Mouse (Mus musculus): ENCODE measurements around the gene Klhdc8a. TPM values are rescaled to one million over a fixed set of nuclear protein-coding genes. Genes with fewer than 3 reads are reported as not detected.

Klhdc8a gene
- total RNA-seq, 2 experiments from 2014 or later, result 0.27 to 0.36 TPM

DNA sequence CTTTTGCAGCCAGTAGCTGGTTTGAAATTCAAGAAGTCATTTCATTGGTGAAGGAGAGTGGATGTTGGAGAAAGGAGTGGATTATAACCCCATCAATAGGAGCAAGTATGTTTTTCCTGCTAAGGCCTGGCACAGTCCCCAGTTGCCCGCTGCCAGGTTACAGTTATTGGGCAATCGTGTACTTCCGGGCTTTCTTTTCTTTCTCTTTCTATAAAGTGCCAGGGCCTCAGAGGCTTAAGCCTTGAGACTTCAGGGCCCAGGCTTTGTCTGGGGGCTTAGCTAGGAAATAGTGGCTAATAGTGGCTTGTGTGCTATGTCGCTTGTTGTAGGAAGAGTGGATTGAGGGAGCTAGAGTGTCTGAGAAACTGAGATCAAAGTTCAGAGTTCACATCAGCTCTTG is 19.0 kb downstream of the Klhdc8a start:
- DNase-seq (ENCODE audit: low spot score), result no peak

DNA sequence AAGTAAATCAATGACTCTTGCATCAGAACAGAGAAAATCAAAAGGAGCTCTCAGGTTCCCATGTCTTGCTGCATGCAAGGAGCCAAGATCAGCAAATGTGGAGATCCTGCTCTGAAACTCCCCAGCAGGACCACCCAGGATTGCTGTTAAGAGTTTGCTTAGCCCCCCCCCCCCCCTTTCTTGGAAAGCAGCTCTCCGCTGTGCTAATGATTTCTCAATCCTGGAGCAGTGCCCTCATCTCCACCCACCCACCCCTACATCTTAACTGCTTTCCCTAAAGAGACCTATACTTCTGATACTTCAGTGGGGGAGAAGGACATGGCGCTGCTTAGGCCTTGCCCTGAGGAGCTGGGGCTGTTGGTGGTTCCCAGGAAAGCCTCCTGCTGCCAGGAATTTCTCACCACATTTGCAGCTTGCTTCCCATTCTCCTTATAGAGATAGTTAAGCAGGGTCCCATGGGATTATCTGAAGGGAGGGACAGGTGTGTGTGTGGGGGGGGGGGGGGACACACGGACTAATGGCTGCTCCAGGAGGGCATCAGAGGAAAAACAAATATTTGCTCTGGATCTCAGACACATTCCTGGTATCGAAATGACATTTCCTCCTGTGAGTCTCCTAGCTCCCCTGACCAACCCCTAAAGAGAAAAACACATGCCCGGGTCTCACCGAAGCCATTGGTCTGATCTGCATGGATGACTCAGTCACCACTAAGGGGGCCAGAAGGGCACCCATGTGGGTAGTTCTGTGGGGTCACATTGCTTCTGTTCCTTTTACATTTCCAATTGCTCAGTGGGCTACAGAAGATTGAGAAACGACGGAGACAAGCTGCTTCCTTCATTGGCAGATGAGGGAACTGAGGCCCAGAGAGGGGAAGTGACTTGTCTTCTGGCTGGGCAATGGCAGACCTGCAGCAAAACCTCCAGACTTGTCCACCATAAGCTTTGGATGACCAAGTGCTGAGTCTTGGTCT is 19.8 kb downstream of the Klhdc8a start:
- no peak for DNase-seq (ENCODE audit: low spot score)

DNA sequence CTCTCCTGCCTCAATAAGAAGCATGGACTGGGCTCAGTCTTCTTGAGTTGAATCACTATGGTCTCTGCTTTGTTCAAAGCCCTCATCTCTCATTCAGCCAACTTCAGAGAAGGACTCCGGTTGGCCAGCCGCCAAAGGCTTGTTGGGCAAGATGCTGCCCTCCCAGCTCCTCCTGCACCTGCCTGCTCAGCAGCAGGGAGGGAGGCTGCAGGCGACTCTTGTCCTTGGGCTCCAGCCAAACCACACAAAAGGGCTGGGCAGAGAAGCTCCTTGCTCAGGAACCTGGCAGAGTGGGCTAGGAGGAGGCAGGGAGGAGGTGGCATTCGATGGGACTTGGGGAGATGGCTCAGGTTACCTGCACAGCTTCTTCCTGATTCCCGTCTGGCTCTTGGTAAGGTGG is 20.8 kb downstream of the Klhdc8a start:
- peak; percentile 24 for DNase-seq (ENCODE audit: low spot score)

DNA sequence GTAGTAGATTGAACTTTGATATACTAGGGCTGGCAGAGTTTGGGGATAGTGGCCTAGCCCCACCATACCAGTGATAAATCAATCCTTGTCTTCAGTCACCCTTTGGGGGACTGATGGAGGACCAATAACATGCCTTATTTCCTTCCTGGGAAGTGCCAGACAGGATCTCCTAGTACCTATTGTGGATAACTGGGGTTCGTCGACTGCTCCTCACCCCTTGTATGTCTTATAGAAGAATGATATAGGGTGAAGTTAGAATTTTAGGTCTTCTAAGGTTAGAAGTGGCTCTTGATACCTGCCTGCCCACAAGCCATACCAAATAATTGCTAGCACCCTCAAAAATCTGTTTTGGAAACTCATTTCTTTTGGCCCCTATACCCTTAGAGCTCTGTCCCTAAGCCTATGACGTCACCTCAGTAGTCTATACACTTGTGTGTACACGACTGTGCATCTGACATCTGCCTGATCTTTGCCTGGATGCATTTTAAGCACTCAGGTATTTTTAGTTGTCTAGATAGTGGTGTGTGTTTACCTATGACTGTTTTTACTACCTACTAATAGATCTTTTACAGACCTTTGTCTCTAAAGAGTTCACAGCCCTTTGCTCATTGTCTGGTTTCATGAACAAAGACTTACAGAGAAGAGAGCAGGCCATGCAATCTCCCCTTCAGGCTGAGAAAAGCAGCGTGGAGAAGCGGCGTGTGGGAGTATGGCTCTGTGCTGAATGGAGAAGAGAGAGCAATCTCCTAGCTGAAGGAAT is 23.6 kb downstream of the Klhdc8a start:
- no peak for DNase-seq (ENCODE audit: low spot score)

DNA sequence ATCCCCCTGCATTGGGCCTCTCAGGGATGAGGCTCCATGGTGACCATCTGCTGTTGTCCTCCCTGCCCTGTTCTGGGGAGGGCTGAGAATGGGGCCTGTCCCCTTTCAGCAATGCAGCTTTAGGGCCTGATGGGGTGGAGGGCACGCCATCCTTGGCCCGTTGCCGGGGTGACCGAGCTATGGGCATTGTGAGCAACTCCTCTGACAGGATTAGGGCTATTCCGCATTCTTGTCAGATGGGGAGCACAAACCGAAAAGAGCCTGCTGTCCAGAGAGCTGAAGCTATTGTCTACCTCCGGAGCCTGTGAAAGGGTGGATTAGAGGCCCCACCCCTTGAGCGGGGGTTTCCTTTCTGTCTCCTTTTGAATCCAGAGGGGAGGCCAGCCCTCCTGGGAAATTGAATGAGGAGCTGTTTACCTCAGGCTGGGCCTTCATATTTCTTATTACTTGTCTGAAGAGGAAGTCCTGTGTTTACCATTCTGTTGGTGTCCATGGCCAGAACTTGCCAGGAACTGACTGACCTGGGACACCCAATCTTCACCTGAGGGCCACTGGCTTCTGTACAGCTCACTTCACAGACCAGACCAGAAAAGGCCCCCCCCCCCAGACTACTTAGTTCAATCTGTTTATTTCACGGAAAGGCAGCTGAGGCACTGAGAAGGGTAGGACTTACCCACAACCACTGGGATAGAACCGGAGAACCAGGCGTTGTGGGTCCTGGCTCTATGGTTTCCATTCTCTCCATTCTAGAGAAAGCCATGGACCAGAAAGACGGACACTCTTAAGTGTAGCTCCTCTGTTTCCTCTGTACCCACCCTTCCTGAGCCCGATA is 24.5 kb downstream of the Klhdc8a start:
- no peak for DNase-seq (ENCODE audit: low spot score)

DNA sequence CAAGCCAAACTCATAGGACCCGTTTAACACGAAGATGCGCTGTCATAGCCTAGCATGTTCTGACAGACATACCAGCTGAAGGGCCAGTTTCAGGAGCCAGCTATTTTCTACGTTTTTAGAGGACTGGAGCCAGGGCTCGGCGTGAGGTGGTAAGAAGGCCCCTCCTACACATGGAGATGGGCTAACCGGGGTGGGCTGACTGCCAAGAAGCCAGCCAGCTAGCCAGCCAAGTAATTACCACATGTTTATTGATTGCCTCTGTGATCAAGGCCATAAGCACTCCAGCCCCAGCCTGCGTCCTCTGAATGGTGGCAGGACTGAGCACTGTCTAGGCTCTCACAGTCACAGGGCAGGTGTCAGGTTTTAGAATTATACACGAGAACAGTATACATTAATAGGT is 28.4 kb downstream of the Klhdc8a start:
- DNase-seq (ENCODE audit: low spot score), result no peak

DNA sequence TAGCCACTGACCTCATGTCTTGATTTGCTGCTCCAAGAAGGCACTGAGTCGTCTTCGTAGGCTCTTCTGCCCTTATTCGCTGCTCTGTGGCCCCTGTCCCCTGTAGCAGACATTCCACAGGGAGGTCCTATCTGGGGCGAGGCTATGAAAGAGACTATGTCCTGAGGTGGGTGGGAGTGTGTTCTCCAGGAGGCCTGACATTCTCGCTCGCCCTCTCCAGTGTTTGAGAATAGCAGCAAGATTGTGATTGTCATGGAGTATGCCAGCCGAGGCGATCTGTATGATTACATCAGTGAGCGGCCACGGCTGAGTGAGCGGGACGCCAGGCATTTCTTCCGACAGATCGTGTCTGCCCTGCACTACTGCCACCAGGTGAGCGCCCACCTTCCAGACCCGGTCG is 29.1 kb downstream of the Klhdc8a start:
- no peak for DNase-seq (ENCODE audit: low spot score)

DNA sequence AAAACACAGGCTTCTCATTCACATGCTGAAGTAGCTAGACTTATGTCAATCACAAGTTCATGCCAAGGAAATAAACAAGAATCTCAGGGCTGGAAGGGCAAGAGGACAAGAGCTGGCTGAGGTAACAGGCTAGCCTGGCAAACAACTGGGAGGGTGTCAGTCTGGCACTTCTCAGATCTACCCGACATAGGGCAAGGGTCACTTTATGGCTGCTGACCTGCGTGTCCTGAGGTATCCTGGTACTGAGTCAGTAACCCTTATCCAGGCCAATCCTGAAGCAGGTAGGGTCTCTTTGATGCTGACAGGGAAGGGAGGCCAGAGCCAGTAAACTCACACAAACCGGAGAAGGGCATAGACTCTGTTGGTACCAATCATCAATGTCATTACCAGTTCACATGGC is 30.1 kb downstream of the Klhdc8a start:
- DNase-seq (ENCODE audit: low spot score), result no peak

DNA sequence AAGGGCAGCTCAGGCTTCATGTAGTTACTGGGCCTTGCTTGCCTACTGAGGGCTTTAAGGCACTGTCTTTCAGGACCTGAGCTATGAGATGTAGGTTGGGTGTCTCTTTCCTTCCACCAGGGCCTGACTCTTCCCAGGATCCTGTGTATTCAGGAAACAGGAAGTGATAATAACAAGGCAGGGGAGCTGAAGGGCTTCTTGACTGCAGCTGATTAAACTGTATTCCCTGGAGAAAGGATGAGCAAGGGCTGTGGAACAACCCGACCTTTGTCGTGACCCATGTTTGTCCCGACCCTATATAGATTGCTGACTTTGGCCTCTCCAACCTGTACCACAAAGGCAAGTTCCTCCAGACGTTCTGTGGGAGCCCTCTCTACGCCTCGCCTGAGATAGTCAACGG is 31.2 kb downstream of the Klhdc8a start:
- no peak for DNase-seq (ENCODE audit: low spot score)

DNA sequence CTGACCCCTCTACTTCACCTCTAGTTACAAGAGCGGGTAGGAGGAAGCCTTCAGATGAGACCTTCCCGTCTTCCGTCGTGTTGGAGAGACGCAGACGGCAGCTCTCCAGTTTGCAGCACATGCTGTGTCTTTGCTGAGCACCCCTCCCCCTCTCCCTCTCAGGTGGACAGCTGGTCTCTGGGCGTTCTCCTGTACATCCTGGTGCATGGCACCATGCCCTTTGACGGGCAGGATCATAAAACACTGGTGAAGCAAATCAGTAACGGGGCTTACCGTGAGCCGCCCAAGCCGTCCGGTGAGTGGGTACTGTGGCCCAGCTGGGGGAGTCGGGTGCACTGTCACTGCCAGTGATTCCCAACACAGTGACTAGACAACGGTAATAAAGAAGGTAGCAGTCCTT is 32.0 kb downstream of the Klhdc8a start:
- no peak for DNase-seq (ENCODE audit: low spot score)

DNA sequence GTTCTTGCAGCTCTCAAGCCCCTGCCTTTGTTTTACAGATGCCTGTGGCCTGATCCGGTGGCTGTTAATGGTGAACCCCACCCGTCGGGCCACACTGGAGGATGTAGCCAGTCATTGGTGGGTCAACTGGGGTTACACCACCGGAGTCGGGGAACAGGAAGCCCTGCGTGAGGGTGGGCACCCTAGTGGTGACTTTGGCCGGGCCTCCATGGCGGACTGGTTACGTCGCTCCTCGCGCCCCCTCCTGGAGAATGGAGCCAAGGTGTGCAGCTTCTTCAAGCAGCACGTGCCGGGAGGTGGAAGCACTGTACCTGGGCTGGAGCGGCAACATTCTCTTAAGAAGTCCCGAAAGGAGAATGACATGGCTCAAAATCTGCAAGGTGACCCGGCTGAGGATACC is 32.9 kb downstream of the Klhdc8a start:
- no peak for DNase-seq (ENCODE audit: low spot score)

DNA sequence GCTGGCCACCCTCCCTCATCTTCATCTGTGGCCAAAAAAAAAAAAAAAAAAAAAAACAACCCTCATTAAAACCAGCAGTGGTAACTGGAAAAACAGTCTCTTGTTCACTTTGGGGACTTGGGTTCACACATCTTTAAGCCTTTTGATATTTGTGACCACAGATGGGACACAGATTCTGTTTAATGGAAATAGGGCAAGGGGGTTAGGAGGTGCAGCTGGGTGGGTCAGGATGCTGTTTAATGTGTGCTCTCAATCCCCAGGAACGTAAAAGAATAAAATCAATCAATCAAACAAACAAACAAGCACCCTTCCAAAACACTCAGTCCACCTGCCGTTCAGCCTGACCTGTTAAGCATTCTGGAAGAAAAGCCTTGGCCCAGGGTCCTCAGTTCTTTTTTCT is 34.8 kb downstream of the Klhdc8a start:
- DNase-seq (ENCODE audit: low spot score), result no peak

DNA sequence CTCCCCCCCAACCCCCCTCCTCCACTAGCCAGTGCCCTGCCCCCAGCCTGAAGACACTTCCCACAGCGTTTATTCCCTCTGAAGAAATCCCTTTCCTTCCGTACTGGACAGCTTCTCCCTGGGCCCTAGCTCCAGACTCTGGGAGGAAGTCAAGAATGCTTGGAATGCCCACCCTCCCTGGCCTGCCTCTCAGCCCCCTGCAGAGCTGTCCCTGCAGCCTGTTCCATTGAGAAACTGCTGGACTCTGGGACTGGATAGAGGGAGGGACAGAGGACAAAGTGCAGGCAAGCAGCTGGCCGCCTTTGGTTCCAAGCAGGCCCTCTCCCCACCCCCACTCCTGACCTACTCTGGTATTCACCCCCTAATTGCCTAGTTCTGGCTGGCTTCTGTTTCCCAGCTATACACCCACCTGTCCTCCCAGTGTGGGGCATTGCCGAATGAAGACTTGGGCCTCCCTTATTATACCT is 35.3 kb downstream of the Klhdc8a start:
- peak; percentile 67 for DNase-seq (ENCODE audit: low spot score)

DNA sequence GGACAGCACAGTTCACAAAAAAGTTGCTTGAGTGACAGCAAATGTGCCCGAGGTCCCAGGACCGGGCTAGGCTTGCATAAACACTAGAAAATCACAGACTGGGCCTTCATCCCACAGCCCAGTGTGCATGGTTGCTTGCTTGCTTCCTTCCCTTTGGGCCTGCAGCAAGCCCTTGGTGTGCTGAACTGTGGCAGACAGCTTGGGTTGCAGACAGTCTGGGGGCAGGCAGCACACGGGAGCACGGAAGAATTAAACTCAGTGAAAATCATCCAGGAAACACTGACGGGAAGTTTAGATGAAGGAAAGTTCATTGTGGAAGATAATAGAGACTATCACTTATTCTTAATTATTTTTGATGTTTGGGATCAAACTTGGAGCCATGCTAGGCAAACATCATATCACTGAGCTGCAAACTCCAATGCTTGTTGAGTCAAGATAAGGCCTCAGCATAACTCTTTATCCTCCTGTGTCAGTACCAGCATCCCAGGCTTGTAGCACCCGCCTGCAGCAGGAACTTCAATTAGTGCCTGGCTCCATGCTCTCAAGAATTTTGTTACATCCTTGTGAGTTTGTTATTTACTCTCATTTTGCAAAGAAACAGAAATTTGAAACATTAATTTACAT is 35.9 kb downstream of the Klhdc8a start:
- DNase-seq (ENCODE audit: low spot score), result no peak

DNA sequence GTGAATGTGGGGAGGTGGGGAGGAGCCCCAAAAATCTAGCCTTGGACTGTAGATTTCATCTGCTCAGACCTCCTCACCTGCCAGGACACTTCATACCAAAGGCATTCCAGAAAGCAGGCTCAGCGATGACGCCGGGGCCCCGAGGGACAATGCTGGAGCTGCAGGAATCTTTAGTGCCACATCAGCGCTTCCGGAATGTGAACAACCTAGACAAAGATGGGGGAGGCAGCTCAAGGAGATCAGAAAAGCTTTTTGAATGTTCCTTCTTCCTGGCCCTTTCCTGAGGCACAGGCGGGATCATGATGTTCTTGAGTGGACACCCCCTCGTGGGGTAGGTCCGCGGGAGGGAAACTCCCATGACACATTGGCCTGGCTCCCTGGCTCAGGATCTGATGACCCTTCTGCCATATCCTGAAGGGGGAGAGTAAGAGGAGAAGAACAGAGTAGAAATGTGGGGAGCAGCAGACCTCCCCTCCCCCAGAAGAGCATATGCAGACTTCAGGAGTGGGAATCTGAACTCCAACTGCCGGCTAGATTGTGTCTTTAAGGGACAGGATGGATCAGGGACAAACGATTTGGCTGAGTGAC is 37.0 kb downstream of the Klhdc8a start:
- DNase-seq (ENCODE audit: low spot score), result peak; percentile 62

DNA sequence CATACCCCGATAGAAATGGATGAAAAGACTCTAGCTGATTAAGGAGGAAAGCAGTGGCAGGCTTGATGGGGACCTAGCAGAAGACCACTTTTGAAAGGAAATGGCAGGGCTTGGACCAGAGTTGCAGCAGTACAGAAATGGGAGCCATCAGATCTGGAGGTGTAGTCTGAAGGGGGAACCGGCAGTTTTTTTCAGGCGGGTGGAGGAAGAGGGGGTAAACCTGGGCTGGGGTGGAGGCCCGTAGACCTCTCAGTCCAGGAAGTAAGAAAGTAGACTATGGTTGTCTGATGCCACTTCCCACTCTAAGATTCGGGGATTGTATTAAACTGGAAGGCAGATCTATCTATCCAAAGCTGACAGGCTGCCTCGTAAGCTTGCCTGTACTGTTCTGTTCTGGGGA is 38.5 kb downstream of the Klhdc8a start:
- DNase-seq (ENCODE audit: low spot score), result no peak

DNA sequence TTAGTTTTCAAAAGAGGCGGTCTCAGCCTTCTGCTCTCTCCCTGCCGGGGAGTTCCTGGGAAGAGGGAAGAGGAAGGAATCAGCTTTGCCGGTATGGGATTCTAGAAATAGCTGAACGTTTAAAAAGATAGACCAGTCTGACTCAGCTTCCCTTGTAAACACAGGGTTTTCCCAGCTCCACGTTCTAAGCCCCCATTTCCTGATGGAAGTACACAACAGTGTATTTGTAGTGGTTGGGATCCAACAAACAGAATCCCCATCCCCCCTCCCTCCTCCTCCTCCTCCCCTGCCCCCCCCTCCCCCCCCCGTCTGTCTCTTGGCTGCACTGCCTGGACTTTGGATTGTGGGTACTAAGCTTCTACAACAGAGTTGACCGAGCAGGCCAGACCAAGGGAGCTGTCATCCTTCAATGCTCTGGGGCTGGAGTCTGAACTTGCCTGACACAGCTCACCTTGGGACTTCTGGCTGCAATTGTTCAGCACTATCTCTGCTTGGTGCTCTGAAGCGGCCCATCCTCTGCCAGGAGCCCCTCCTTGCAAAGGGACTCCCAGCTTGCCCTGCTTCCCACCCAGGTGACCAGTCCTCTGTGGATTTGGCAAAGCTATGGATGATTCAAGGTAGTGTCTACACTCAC is 39.7 kb downstream of the Klhdc8a start:
- no peak for DNase-seq (ENCODE audit: low spot score)

DNA sequence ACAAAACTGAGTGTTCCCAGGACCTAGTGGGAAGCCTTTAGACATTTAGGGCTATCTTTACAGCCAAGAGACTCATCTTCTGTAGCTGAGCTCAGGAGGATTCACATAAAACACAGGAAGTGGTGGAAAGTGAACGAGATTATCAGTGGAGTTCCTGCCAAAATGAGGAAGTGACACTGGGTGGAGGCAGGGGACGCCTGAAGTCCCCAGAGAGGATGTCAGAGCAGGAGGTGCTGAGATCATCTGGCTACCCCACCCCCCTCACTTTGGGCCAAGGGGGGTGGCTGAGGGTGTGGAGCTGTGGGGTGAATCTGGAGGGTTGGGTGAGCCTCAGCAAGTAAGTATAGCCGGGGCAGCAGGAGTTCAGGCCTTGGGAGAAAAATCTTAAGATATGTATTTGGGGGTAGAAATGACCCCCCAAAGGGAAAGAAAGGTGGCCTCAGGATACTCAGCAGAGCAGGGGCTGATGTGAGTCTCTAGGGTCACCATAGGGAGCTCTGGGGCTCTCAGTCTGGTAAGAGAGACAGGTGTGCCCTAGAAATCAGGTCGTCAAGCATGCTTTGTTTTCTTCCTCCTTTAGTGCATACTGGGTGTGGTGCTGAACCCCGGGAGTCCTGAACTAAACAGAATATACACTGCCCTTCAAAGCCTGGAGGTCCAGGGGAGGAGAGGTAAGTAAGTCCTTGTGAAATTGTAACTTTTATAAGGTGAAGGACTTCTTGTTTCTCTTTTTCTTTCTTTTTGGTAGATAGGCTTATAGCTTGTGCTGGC is 43.5 kb downstream of the Klhdc8a start:
- peak; percentile 67 for DNase-seq (ENCODE audit: low spot score)

DNA sequence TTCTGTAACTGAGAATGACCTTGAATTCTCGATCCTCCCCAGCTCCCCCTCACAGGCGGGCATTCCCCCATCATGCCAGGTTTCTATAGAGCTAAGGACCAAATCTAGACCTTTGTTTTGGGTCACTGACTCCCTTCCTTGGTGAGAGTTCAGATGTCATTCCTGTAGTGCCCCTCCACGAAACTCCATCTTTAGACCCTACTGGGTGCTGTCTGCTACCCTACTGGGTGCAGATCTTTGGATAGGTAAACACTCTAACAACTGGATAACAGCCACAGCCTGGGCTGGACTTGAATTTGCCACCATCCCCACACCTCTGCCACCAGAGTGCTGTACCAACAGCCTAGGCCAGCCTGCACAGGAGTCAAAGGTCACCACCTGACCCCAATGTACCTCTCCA is 44.1 kb downstream of the Klhdc8a start:
- no peak for DNase-seq (ENCODE audit: low spot score)

DNA sequence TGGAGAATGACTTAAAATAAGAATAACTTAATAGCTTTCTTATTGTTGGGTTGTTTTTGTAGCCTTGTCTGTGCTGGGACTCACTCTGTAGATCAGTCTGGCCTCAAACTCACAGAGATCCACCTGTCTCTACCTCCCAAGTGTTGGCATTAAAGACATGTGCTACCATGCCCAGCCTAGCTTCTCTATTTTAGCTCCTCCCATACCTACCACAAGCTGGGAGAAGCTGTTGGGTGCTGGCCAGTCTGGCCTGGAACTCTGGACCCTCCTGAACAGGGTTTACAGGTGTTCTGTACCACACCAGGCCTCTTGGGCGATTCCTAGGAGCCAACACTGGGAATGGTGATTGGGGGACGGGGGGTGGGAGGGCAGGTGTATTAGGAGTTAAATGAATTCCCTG is 44.8 kb downstream of the Klhdc8a start:
- DNase-seq (ENCODE audit: low spot score), result no peak

Measured in gastrocnemius, adult 18-20 months (tissue).